Mouse (Mus musculus) myocyte (in vitro differentiated cells): ENCODE data around the gene Pdia5. TPM values are rescaled to one million over a fixed set of nuclear protein-coding genes. Genes with fewer than 3 reads are reported as not detected.

Experiments
- H3K27me3 ChIP-seq: one replicate; pipeline ENCODE4 v1.6.1; 2011; ENCODE audit not compliant: control insufficient read depth, insufficient read depth, insufficient read length
- H3K36me3 ChIP-seq: one replicate; pipeline ENCODE4 v1.6.1; 2011; ENCODE audit not compliant: control insufficient read depth, insufficient read depth
- H3K4me2 ChIP-seq: one replicate; pipeline ENCODE4 v1.6.1; 2011; ENCODE audit warnings: low read depth, control low read depth
- H3K4me3 ChIP-seq: one replicate; pipeline ENCODE4 v1.5.1; 2011; ENCODE audit warnings: mild to moderate bottlenecking, control low read depth, moderate library complexity
- H3K79me2 ChIP-seq: one replicate; pipeline ENCODE4 v1.6.1; 2011; ENCODE audit not compliant: control insufficient read depth, insufficient read depth
- H3ac ChIP-seq: one replicate; pipeline ENCODE4 v1.6.1; 2011; ENCODE audit not compliant: control insufficient read depth, insufficient read length
- CEBPB ChIP-seq: IDR thresholded peaks from 2 replicates; pipeline ENCODE4 v1.6.1; 2011; ENCODE audit warnings: mild to moderate bottlenecking, moderate library complexity; ENCODE audit not compliant: poor library complexity, insufficient read depth, severe bottlenecking
- E2F4 ChIP-seq: IDR thresholded peaks from one replicate; pipeline ENCODE4 v1.6.1; 2011; ENCODE audit warnings: mild to moderate bottlenecking, control low read depth, moderate library complexity; ENCODE audit not compliant: insufficient read depth
- MAX ChIP-seq: IDR thresholded peaks from one replicate; pipeline ENCODE4 v1.6.1; 2011; ENCODE audit warnings: low read depth, mild to moderate bottlenecking, control low read depth
- MYOD1 ChIP-seq, 3 experiments: IDR thresholded peaks; one replicate each; pipeline ENCODE4 v1.6.1; 2011; ENCODE audit warnings: control low read depth in 2 of 3, low read depth in 2 of 3, mild to moderate bottlenecking in 2 of 3, moderate library complexity in 1 of 3; ENCODE audit not compliant: insufficient read length in 2 of 3, control insufficient read depth in 1 of 3
- MYOG ChIP-seq, 3 experiments: IDR thresholded peaks; one replicate each; pipeline ENCODE4 v1.6.1; 2011; ENCODE audit warnings: control low read depth in 2 of 3, low read depth in 2 of 3, mild to moderate bottlenecking in 2 of 3; ENCODE audit not compliant: insufficient read length in 2 of 3, control insufficient read depth in 1 of 3, insufficient read depth in 1 of 3
- POLR2A ChIP-seq: IDR thresholded peaks from one replicate; pipeline ENCODE4 v1.6.1; 2011; ENCODE audit warnings: low read depth, mild to moderate bottlenecking, control low read depth, moderate library complexity; ENCODE audit not compliant: insufficient read length
- POLR2AphosphoS2 ChIP-seq: IDR thresholded peaks from one replicate; pipeline ENCODE4 v1.6.1; 2011; ENCODE audit warnings: low read depth, control low read depth; ENCODE audit not compliant: insufficient read length
- REST ChIP-seq: IDR thresholded peaks from one replicate; pipeline ENCODE4 v1.6.1; 2011; ENCODE audit warnings: mild to moderate bottlenecking, control low read depth, moderate library complexity; ENCODE audit not compliant: insufficient read depth, insufficient read length
- SRF ChIP-seq: IDR thresholded peaks from one replicate; pipeline ENCODE4 v1.6.1; 2011; ENCODE audit warnings: low read depth; ENCODE audit not compliant: control insufficient read depth, insufficient read length
- TCF12 ChIP-seq: IDR thresholded peaks from one replicate; pipeline ENCODE4 v1.6.1; 2011; ENCODE audit warnings: mild to moderate bottlenecking, control low read depth; ENCODE audit not compliant: poor library complexity, insufficient read depth, severe bottlenecking
- TCF3 ChIP-seq: IDR thresholded peaks from one replicate; pipeline ENCODE4 v1.6.1; 2011; ENCODE audit warnings: low read depth, control low read depth; ENCODE audit not compliant: insufficient read length
- USF1 ChIP-seq: IDR thresholded peaks from one replicate; pipeline ENCODE4 v1.6.1; 2011; ENCODE audit warnings: low read depth, mild to moderate bottlenecking, control low read depth, moderate library complexity
- polyA plus RNA-seq: library from polyadenylated mRNA; unstranded; fragments of >200 nt; fragmentation: generic; extraction: Trizol; gene quantifications from one replicate; pipeline ENCODE4 v1.2.1, GENCODE M21; 2012; ENCODE audit warnings: missing spikeins

The Pdia5 gene
- polyA plus RNA-seq, 1 experiment = 16.2 TPM

- TF ChIP-seq MYOD1 (IDR thresholded peaks at IDR 0.05; ENCODE audit: control insufficient read depth in 1 of 3, insufficient read length in 2 of 3, low read depth in 2 of 3) (peak in 2 of 3 experiments; percentile 31 to 63), REST (no peak), POLR2AphosphoS2 (no peak)
Observed at GRCm38 (mm10) chr16:35360593-35360992, 130.1 kb downstream of the Pdia5 start.

GRCm38 (mm10) chr16:35357449-35357848 lies 133.2 kb downstream of the Pdia5 start:
- H3K27me3 ChIP-seq = no peaks in the 10 kb centered on the region
- H3K79me2 ChIP-seq = no peaks in the 10 kb centered on the region
- no peak overlapping the region for H3ac ChIP-seq
- TF ChIP-seq CEBPB (no peak), POLR2A (no peak), MYOG (IDR thresholded peaks at IDR 0.05; ENCODE audit: control insufficient read depth in 1 of 3, insufficient read depth in 1 of 3, insufficient read length in 2 of 3, low read depth in 2 of 3) (no peak), MYOD1 (IDR thresholded peaks at IDR 0.05; ENCODE audit: control insufficient read depth in 1 of 3, insufficient read length in 2 of 3, low read depth in 2 of 3) (no peak), USF1 (no peak), SRF (no peak), E2F4 (no peak), POLR2AphosphoS2 (no peak), REST (no peak), TCF12 (no peak), MAX (no peak), TCF3 (no peak)
- H3K36me3 ChIP-seq = no peaks in the 10 kb centered on the region
- no peak overlapping the region for H3K4me3 ChIP-seq
- H3K4me2 ChIP-seq = no peak overlapping the region

More at GRCm38 (mm10) chr16:35360593-35360992, 130.1 kb downstream of the Pdia5 start:
- H3K4me3 ChIP-seq = no peak overlapping the region
- H3K4me2 ChIP-seq = no peak overlapping the region
- no peaks in the 10 kb centered on the region for H3K79me2 ChIP-seq
- H3K27me3 ChIP-seq = no peaks in the 10 kb centered on the region
- H3K36me3 ChIP-seq = no peaks in the 10 kb centered on the region
- no peak overlapping the region for H3ac ChIP-seq

Other genes starting within 250 kb of the Pdia5 start
- 7.7 TPM for gene Sec22a, start 127.0 kb downstream of the Pdia5 start, polyA plus RNA-seq
- not detected for gene Sema5b, start 50.3 kb upstream of the Pdia5 start, polyA plus RNA-seq